Mouse (Mus musculus): ENCODE data around the gene Gm10271. TPM values are rescaled to one million over a fixed set of nuclear protein-coding genes. Genes with fewer than 3 reads are reported as not detected.

Gene Gm10271
- polyA plus RNA-seq (2012; rRNA removed): not detected in 2 replicates

GRCm38 (mm10) chr10:116972509-116972908 is at the start of gene Gm10271:
Gene Gm10271, minus strand, starts transcription at chr10:116972609.

GRCm38 (mm10) chr10:116986264-116987082 is 14.1 kb upstream of the Gm10271 start, which contains the start of gene Best3:
Gene Best3, plus strand, starts transcription at chr10:116986314.

GRCm38 (mm10) chr10:116950009-116950769 is 22.2 kb downstream of the Gm10271 start, which contains the start of gene Rab3ip:
Gene Rab3ip, minus strand, starts transcription at chr10:116950769.

Other genes starting within 250 kb of the Gm10271 start
- gene Myrfl, start 75.7 kb downstream of the Gm10271 start, polyA plus RNA-seq (2012; rRNA removed): 0.01 TPM in 1 of 2 replicates, not detected in the other
- 5.7 and 6.6 TPM in 2 replicates for gene Rab3ip, start 21.8 kb downstream of the Gm10271 start, polyA plus RNA-seq (2012; rRNA removed)
- gene Best3, start 13.7 kb upstream of the Gm10271 start, polyA plus RNA-seq (2012; rRNA removed): 0.06 TPM in 1 of 2 replicates, not detected in the other
- gene Lrrc10, start 72.7 kb upstream of the Gm10271 start, polyA plus RNA-seq (2012; rRNA removed): not detected in 2 replicates
- gene Cct2, start 91.2 kb upstream of the Gm10271 start, polyA plus RNA-seq (2012; rRNA removed): 134 and 153 TPM in 2 replicates
- gene Frs2, start 175.9 kb upstream of the Gm10271 start, polyA plus RNA-seq (2012; rRNA removed): 9.0 and 9.6 TPM in 2 replicates

Measured in liver, embryonic 14 days (tissue).